Mouse (Mus musculus) MEL (cell line): ENCODE results near the gene Csmd2. TPM values are rescaled to one million over a fixed set of nuclear protein-coding genes. Genes with fewer than 3 reads are reported as not detected.
A peak's percentile ranks its signal among the peaks of the same experiment; 100 is the strongest.

Experiments used
- DNase-seq: peaks from one replicate; pipeline ENCODE4 v3.0.0; 2011; ENCODE audit warnings: low read depth, low spot score
- H3K27ac ChIP-seq: 2 replicates; pipeline ENCODE4 v1.5.1; 2012; ENCODE audit warnings: low read depth, mild to moderate bottlenecking, control low read depth, low read length, moderate library complexity; ENCODE audit not compliant: control insufficient read depth
- H3K27me3 ChIP-seq, 2 experiments: fragments of 150-350 bp in 1 of 2; sonication (generic) in 1 of 2; 2 replicates each; pipeline ENCODE4 v1.6.1; 2012; ENCODE audit warnings: low read length in 2 of 2, mild to moderate bottlenecking in 2 of 2, improper control_type of control experiment in 1 of 2, moderate library complexity in 1 of 2; ENCODE audit not compliant: insufficient read depth in 2 of 2, control insufficient read depth in 1 of 2
- H3K36me3 ChIP-seq, 2 experiments: 2 replicates each; pipeline ENCODE4 v1.6.1; 2012 to 2014; ENCODE audit warnings: low read length in 2 of 2, improper control_type of control experiment in 1 of 2, inconsistent platforms in 1 of 2, mild to moderate bottlenecking in 1 of 2; ENCODE audit not compliant: insufficient read depth in 2 of 2, control insufficient read depth in 1 of 2
- H3K4me1 ChIP-seq, 2 experiments: fragments of 150-350 bp in 1 of 2; sonication (generic) in 1 of 2; 2 replicates each; pipeline ENCODE4 v1.6.1; 2012; ENCODE audit warnings: low read length in 2 of 2, improper control_type of control experiment in 1 of 2, mild to moderate bottlenecking in 1 of 2; ENCODE audit not compliant: insufficient read depth in 2 of 2, control insufficient read depth in 1 of 2
- H3K4me3 ChIP-seq, 2 experiments: fragments of 150-350 bp in 1 of 2; sonication (generic) in 1 of 2; 2 replicates each; pipeline ENCODE4 v1.5.1; 2012; ENCODE audit warnings: low read depth in 2 of 2, low read length in 2 of 2, mild to moderate bottlenecking in 2 of 2, moderate library complexity in 2 of 2, control low read depth in 1 of 2, improper control_type of control experiment in 1 of 2; ENCODE audit not compliant: control insufficient read depth in 1 of 2, insufficient read depth in 1 of 2
- H3K79me2 ChIP-seq: 2 replicates; pipeline ENCODE4 v1.6.1; 2012; ENCODE audit warnings: mild to moderate bottlenecking, low read length, moderate library complexity; ENCODE audit not compliant: control insufficient read depth, poor library complexity, insufficient read depth
- H3K9ac ChIP-seq: 2 replicates; pipeline ENCODE4 v1.6.1; 2012; ENCODE audit warnings: low read depth, mild to moderate bottlenecking, control low read depth, low read length, moderate library complexity; ENCODE audit not compliant: control insufficient read depth, poor library complexity, severe bottlenecking
- H3K9me3 ChIP-seq: fragments of 150-350 bp; sonication (generic); replicated peaks from 2 replicates; pipeline ENCODE4 v1.6.1; 2012; ENCODE audit warnings: mild to moderate bottlenecking, low read length, improper control_type of control experiment, moderate library complexity; ENCODE audit not compliant: insufficient read depth
- CHD2 ChIP-seq: IDR thresholded peaks from 2 replicates; pipeline ENCODE4 v1.6.1; 2011; ENCODE audit warnings: low read length, improper control_type of control experiment
- CTCF ChIP-seq, 3 experiments: IDR thresholded peaks in 2 of 3; conservative IDR thresholded peaks in 1 of 3; 2 replicates each; pipeline ENCODE4 v1.5.1; 2011 to 2012; ENCODE audit warnings: low read length in 3 of 3, low read depth in 2 of 3, mild to moderate bottlenecking in 2 of 3, improper control_type of control experiment in 1 of 3, inconsistent platforms in 1 of 3, mixed read lengths in 1 of 3, moderate library complexity in 1 of 3; ENCODE audit not compliant: control insufficient read depth in 1 of 3, insufficient read depth in 1 of 3, poor library complexity in 1 of 3, severe bottlenecking in 1 of 3
- E2F4 ChIP-seq: IDR thresholded peaks from 2 replicates; pipeline ENCODE4 v1.6.1; 2011; ENCODE audit warnings: low read depth, low read length, improper control_type of control experiment, borderline replicate concordance
- ELF1 ChIP-seq: IDR thresholded peaks from 2 replicates; pipeline ENCODE4 v1.6.1; 2014; ENCODE audit warnings: low read depth, mild to moderate bottlenecking, inconsistent platforms, low read length, improper control_type of control experiment, moderate library complexity
- GABPA ChIP-seq: IDR thresholded peaks from 2 replicates; pipeline ENCODE4 v1.6.1; 2012; ENCODE audit warnings: low read depth, mild to moderate bottlenecking, inconsistent platforms, low read length, improper control_type of control experiment, moderate library complexity
- GATA1 ChIP-seq: IDR thresholded peaks from 2 replicates; pipeline ENCODE4 v1.6.1; 2011; ENCODE audit warnings: low read depth, low read length, improper control_type of control experiment
- JUND ChIP-seq: IDR thresholded peaks from 2 replicates; pipeline ENCODE4 v1.6.1; 2011; ENCODE audit warnings: low read depth, mild to moderate bottlenecking, improper control_type of control experiment, low read length
- MAFK ChIP-seq: IDR thresholded peaks from 2 replicates; pipeline ENCODE4 v1.6.1; 2011; ENCODE audit warnings: low read depth, mild to moderate bottlenecking, low read length, improper control_type of control experiment, borderline replicate concordance
- MAX ChIP-seq: IDR thresholded peaks from 2 replicates; pipeline ENCODE4 v1.6.1; 2011; ENCODE audit warnings: low read length, improper control_type of control experiment
- MXI1 ChIP-seq: IDR thresholded peaks from 2 replicates; pipeline ENCODE4 v1.6.1; 2011; ENCODE audit warnings: mild to moderate bottlenecking, low read depth, low read length, improper control_type of control experiment
- MYB ChIP-seq: IDR thresholded peaks from 2 replicates; pipeline ENCODE4 v1.6.1; 2011; ENCODE audit warnings: mild to moderate bottlenecking, low read depth, low read length, improper control_type of control experiment
- MYC ChIP-seq: IDR thresholded peaks from 2 replicates; pipeline ENCODE4 v1.6.1; 2011; ENCODE audit warnings: low read depth, mild to moderate bottlenecking, low read length, improper control_type of control experiment, moderate library complexity
- POLR2A ChIP-seq, 2 experiments: IDR thresholded peaks; 2 replicates each; pipeline ENCODE4 v1.6.1; 2011 to 2012; ENCODE audit warnings: low read length in 2 of 2, mild to moderate bottlenecking in 2 of 2, control low read depth in 1 of 2, improper control_type of control experiment in 1 of 2, low read depth in 1 of 2, moderate library complexity in 1 of 2; ENCODE audit not compliant: control insufficient read depth in 1 of 2, insufficient read depth in 1 of 2, poor library complexity in 1 of 2
- RCOR1 ChIP-seq: IDR thresholded peaks from 2 replicates; pipeline ENCODE4 v1.6.1; 2012; ENCODE audit warnings: low read depth, mild to moderate bottlenecking, inconsistent platforms, low read length, improper control_type of control experiment
- SIN3A ChIP-seq: IDR thresholded peaks from 2 replicates; pipeline ENCODE4 v1.6.1; 2012; ENCODE audit warnings: low read length, improper control_type of control experiment, inconsistent platforms
- SMC3 ChIP-seq: IDR thresholded peaks from 2 replicates; pipeline ENCODE4 v1.6.1; 2011; ENCODE audit warnings: low read depth, low read length, improper control_type of control experiment
- TAL1 ChIP-seq: IDR thresholded peaks from 2 replicates; pipeline ENCODE4 v1.6.1; 2012; ENCODE audit warnings: mild to moderate bottlenecking, inconsistent platforms, low read length, moderate library complexity, mixed read lengths
- UBTF ChIP-seq: IDR thresholded peaks from 2 replicates; pipeline ENCODE4 v1.6.1; 2012; ENCODE audit warnings: low read depth, mild to moderate bottlenecking, inconsistent platforms, low read length, improper control_type of control experiment, moderate library complexity, borderline replicate concordance; ENCODE audit not compliant: insufficient read depth
- USF2 ChIP-seq, 2 experiments: IDR thresholded peaks; 2 replicates each; pipeline ENCODE4 v1.6.1; 2011 to 2012; ENCODE audit warnings: improper control_type of control experiment in 2 of 2, low read length in 2 of 2, borderline replicate concordance in 1 of 2, inconsistent platforms in 1 of 2, low read depth in 1 of 2, mild to moderate bottlenecking in 1 of 2; ENCODE audit not compliant: insufficient read depth in 1 of 2
- ZNF384 ChIP-seq: IDR thresholded peaks from 2 replicates; pipeline ENCODE4 v1.6.1; 2012; ENCODE audit warnings: low read depth, mild to moderate bottlenecking, inconsistent platforms, low read length, improper control_type of control experiment
- polyA plus RNA-seq, 2 experiments: library from polyadenylated mRNA; stranded (reverse) in 1 of 2; unstranded in 1 of 2; fragments of >175 nt in 1 of 2; fragments of >200 nt in 1 of 2; gene quantifications; 2 replicates each; pipeline versions ENCODE4 v1.2.1 to v1.2.4; 2012; ENCODE audit warnings: low replicate concordance in 2 of 2, low read depth in 1 of 2; ENCODE audit not compliant: insufficient read length in 2 of 2, insufficient read depth in 1 of 2, missing spikeins in 1 of 2
- total RNA-seq: library from RNA; depleted of rRNA; stranded (reverse); fragments of 300-350 nt; gene quantifications from 2 replicates; pipeline ENCODE4 v1.2.3, GENCODE M21; 2012

Csmd2 gene
- total and polyA plus RNA-seq, 3 experiments: not detected

DNA sequence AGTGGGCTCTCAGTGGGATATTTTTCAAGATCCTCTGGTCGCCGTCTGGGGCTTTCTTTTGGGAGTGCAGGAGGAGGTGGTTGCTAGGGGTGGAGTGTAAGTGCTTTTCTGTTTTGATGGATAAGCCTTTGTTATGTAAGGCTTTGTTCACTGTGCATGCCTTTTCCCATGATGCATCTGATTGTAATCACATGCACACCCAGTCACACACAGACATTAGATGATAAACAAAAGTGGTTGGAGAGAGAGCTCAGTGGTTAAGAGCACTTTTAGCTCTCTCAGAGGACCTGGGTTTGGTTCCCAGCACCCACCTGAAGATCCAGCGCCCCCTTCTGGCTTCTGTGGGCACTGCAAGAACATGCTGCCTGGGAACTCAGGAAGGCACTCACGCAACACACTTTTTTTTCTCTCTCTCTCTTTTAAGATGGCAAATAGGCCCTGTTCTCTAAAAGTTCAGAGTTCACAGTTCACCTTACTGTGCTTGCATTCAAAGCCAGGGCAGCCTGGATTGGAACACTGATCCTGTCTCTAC is 143.0 kb downstream of the Csmd2 start:
- no peak overlapping the region for H3K27ac ChIP-seq
- no peaks in the 10 kb centered on the region for H3K36me3 ChIP-seq
- no peak for DNase-seq
- no peaks in the 10 kb centered on the region for H3K79me2 ChIP-seq
- no peaks in the 10 kb centered on the region for H3K9me3 ChIP-seq
- H3K27me3 ChIP-seq: no peaks in the 10 kb centered on the region
- no peak overlapping the region for H3K4me3 ChIP-seq
- TF ChIP-seq CTCF (IDR thresholded peaks at IDR 0.05 in 2 of 3, conservative IDR thresholded peaks at IDR 0.05 in 1 of 3; ENCODE audit: control insufficient read depth in 1 of 3, insufficient read depth in 1 of 3, low read depth in 2 of 3, low read length in 3 of 3, poor library complexity in 1 of 3, severe bottlenecking in 1 of 3) (peak in 2 of 3 experiments; percentile 4 to 19; a peak in 1 of 6 replicates), JUND (no peak)
- H3K4me1 ChIP-seq: no peaks in the 10 kb centered on the region
- H3K9ac ChIP-seq: no peak overlapping the region

DNA sequence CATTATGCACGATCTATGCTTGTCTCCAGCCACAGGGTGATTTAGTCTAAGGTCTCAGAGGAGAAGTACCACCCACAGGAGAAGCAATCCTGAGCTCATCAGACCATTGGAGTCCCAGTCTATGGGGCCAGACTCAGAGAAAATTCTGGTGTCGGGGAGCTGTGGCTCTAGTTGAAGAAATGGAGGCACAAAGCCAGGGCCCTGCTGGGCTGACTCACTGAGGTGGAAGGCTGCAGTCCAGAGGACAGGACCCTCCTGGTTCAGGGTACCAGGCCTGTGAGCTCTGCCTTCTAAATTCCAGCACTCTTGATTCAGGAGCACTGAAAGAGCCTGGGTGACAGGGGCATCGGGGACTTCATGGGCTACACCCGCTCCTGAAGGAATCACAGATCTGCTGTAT is 144.0 kb downstream of the Csmd2 start:
- Histone ChIP-seq H3K9me3 (no peaks in the 10 kb centered on the region), H3K4me1 (no peaks in the 10 kb centered on the region), H3K36me3 (no peaks in the 10 kb centered on the region), H3K4me3 (no peak overlapping the region), H3K9ac (no peak overlapping the region), H3K27ac (no peak overlapping the region), H3K79me2 (no peaks in the 10 kb centered on the region), H3K27me3 (no peaks in the 10 kb centered on the region)
- DNase-seq: no peak
- TF ChIP-seq USF2 (IDR thresholded peaks at IDR 0.05; ENCODE audit: borderline replicate concordance in 1 of 2, insufficient read depth in 1 of 2, low read depth in 1 of 2, low read length in 2 of 2) (no peak), SIN3A (no peak), MYB (no peak)

DNA sequence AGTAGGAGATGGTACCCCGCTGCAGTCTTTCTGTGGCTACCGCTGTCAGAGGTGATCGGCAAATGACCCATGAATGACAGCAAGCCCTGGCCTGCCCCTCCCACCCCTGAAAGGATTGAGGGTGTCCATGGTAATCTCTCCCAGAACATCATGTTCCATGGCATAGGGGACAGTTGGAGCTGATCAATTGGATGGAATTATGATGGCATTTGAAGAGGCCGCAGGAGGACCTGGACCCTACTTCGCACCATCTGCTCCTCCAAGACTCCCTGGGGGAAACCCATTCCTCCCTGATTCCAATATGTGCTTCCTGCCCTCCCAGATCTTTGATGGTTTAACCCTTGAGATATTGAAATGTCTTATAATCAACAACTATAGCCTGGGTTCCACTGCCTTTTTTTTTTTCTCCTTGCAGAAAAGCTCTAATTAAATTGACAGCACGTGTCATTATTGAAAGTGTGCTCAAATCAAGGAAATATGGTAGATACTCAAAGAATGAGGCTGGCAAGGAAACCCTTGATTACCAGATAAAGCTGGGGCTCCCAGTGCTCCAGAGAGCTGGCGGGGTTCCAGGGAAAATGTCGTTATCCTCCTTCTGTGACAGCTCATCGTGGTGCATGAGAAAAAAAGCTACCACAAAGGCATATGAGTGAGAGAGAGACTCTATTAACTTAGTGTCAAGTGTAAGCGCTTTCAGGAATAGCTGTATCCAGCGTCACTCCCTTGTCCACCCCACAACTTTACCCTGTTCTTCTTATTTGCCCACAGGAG is 145.4 kb downstream of the Csmd2 start:
- no peak for DNase-seq
- Histone ChIP-seq H3K4me1 (no peaks in the 10 kb centered on the region), H3K27ac (no peak overlapping the region), H3K9me3 (no peaks in the 10 kb centered on the region), H3K9ac (no peak overlapping the region), H3K27me3 (no peaks in the 10 kb centered on the region), H3K79me2 (no peaks in the 10 kb centered on the region), H3K36me3 (no peaks in the 10 kb centered on the region), H3K4me3 (no peak overlapping the region)
- TF ChIP-seq CHD2 (no peak), E2F4 (no peak), TAL1 (no peak), ZNF384 (no peak), POLR2A (IDR thresholded peaks at IDR 0.05; ENCODE audit: control insufficient read depth in 1 of 2, insufficient read depth in 1 of 2, low read depth in 1 of 2, low read length in 2 of 2, poor library complexity in 1 of 2) (no peak), MYC (no peak), ELF1 (no peak), SMC3 (no peak), UBTF (no peak), GABPA (no peak), GATA1 (no peak), MXI1 (no peak), JUND (no peak), MAX (no peak), RCOR1 (no peak), MAFK (no peak), SIN3A (no peak)
